Mouse (Mus musculus): Measurements from ENCODE around the gene Slc8a1. TPM values are rescaled to one million over a fixed set of nuclear protein-coding genes. Genes with fewer than 3 reads are reported as not detected.

The Slc8a1 gene
- polyA plus RNA-seq, 2 experiments = 0.42 to 0.65 TPM

GRCm38 (mm10) chr17:81750664-81751063 is 12.5 kb upstream of the Slc8a1 start:
- Histone ChIP-seq H3K36me3 (replicated peaks; ENCODE audit: control insufficient read depth, insufficient read depth, low read depth) (no peaks in the 10 kb centered on the region), H3K9ac (replicated peaks) (no peak overlapping the region), H3K9me3 (ENCODE audit: control insufficient read depth, low read length) (no peaks in the 10 kb centered on the region), H3K4me2 (ENCODE audit: low read depth) (no peak overlapping the region), H3K4me1 (replicated peaks; ENCODE audit: control insufficient read depth in 2 of 2, insufficient read depth in 2 of 2, low read length in 1 of 2) (no peaks in the 10 kb centered on the region), H3K4me3 (ENCODE audit: insufficient read depth in 1 of 2, low read depth in 2 of 2, low read length in 2 of 2) (no peak overlapping the region), H3K27ac (no peak overlapping the region), H3K27me3 (ENCODE audit: control insufficient read depth, insufficient read depth, low read length) (no peaks in the 10 kb centered on the region)
- WGBS (ENCODE audit: insufficient replicate concordance) = 54% methylated on average over 2 of the region's 2 CpGs
- no peak for TF ChIP-seq CTCF (IDR thresholded peaks at IDR 0.05; ENCODE audit: low read depth)
- TF ChIP-seq EP300 (IDR thresholded peaks at IDR 0.05; ENCODE audit: low read depth) = no peak
- DNase-seq (ENCODE audit: low read depth in 3 of 3, low spot score in 3 of 3) (no peak), ATAC-seq (ENCODE audit: insufficient read depth) (no peak)

GRCm38 (mm10) chr17:81743034-81743433 is 4.9 kb upstream of the Slc8a1 start:
- WGBS (ENCODE audit: insufficient replicate concordance) = 58% methylated on average over 2 of the region's 2 CpGs

GRCm38 (mm10) chr17:81740576-81740975 is 2.4 kb upstream of the Slc8a1 start:
- ATAC-seq (ENCODE audit: insufficient read depth) (no peak), DNase-seq (ENCODE audit: low read depth in 3 of 3, low spot score in 3 of 3) (no peak)
- Histone ChIP-seq H3K4me2 (ENCODE audit: low read depth) (no peak overlapping the region), H3K4me1 (replicated peaks; ENCODE audit: control insufficient read depth in 2 of 2, insufficient read depth in 2 of 2, low read length in 1 of 2) (no peaks in the 10 kb centered on the region), H3K4me3 (ENCODE audit: insufficient read depth in 1 of 2, low read depth in 2 of 2, low read length in 2 of 2) (no peak overlapping the region), H3K36me3 (replicated peaks; ENCODE audit: control insufficient read depth, insufficient read depth, low read depth) (no peaks in the 10 kb centered on the region), H3K27me3 (ENCODE audit: control insufficient read depth, insufficient read depth, low read length) (no peaks in the 10 kb centered on the region), H3K9me3 (ENCODE audit: control insufficient read depth, low read length) (no peaks in the 10 kb centered on the region), H3K9ac (replicated peaks) (no peak overlapping the region), H3K27ac (no peak overlapping the region)
- TF ChIP-seq EP300 (IDR thresholded peaks at IDR 0.05; ENCODE audit: low read depth) (no peak), CTCF (IDR thresholded peaks at IDR 0.05; ENCODE audit: low read depth) (no peak)
- WGBS (ENCODE audit: insufficient replicate concordance) = 63% methylated on average over 6 of the region's 6 CpGs

More at GRCm38 (mm10) chr17:81743034-81743433, 4.9 kb upstream of the Slc8a1 start:
- DNase-seq (ENCODE audit: low read depth in 3 of 3, low spot score in 3 of 3) = no peak
- TF ChIP-seq EP300 (IDR thresholded peaks at IDR 0.05; ENCODE audit: low read depth) (no peak), CTCF (IDR thresholded peaks at IDR 0.05; ENCODE audit: low read depth) (no peak)
- H3K27ac ChIP-seq = no peak overlapping the region
- no peak overlapping the region for H3K4me3 ChIP-seq (ENCODE audit: insufficient read depth in 1 of 2, low read depth in 2 of 2, low read length in 2 of 2)
- no peak overlapping the region for H3K9ac ChIP-seq (replicated peaks)
- no peaks in the 10 kb centered on the region for H3K36me3 ChIP-seq (replicated peaks; ENCODE audit: control insufficient read depth, insufficient read depth, low read depth)
- H3K4me2 ChIP-seq (ENCODE audit: low read depth) = no peak overlapping the region
- no peaks in the 10 kb centered on the region for H3K9me3 ChIP-seq (ENCODE audit: control insufficient read depth, low read length)
- H3K27me3 ChIP-seq (ENCODE audit: control insufficient read depth, insufficient read depth, low read length) = no peaks in the 10 kb centered on the region
- H3K4me1 ChIP-seq (replicated peaks; ENCODE audit: control insufficient read depth in 2 of 2, insufficient read depth in 2 of 2, low read length in 1 of 2) = no peaks in the 10 kb centered on the region
- no peak for ATAC-seq (ENCODE audit: insufficient read depth)

GRCm38 (mm10) chr17:81737779-81738178 is 398 bp downstream of the Slc8a1 start:
- H3K27me3 ChIP-seq (ENCODE audit: control insufficient read depth, insufficient read depth, low read length) = no peaks in the 10 kb centered on the region
- 49% methylated on average over 2 of the region's 2 CpGs for WGBS (ENCODE audit: insufficient replicate concordance)
- ATAC-seq (ENCODE audit: insufficient read depth) = no peak
- no peaks in the 10 kb centered on the region for H3K9me3 ChIP-seq (ENCODE audit: control insufficient read depth, low read length)
- H3K27ac ChIP-seq = no peak overlapping the region
- H3K9ac ChIP-seq (replicated peaks) = no peak overlapping the region
- no peaks in the 10 kb centered on the region for H3K4me1 ChIP-seq (replicated peaks; ENCODE audit: control insufficient read depth in 2 of 2, insufficient read depth in 2 of 2, low read length in 1 of 2)
- DNase-seq (ENCODE audit: low read depth in 3 of 3, low spot score in 3 of 3) = no peak
- H3K4me2 ChIP-seq (ENCODE audit: low read depth) = no peak overlapping the region
- TF ChIP-seq CTCF (IDR thresholded peaks at IDR 0.05; ENCODE audit: low read depth) (no peak), EP300 (IDR thresholded peaks at IDR 0.05; ENCODE audit: low read depth) (no peak)
- H3K36me3 ChIP-seq (replicated peaks; ENCODE audit: control insufficient read depth, insufficient read depth, low read depth) = no peaks in the 10 kb centered on the region
- H3K4me3 ChIP-seq (ENCODE audit: insufficient read depth in 1 of 2, low read depth in 2 of 2, low read length in 2 of 2) = no peak overlapping the region

GRCm38 (mm10) chr17:81737309-81737708 is 868 bp downstream of the Slc8a1 start:
- Histone ChIP-seq H3K4me1 (replicated peaks; ENCODE audit: control insufficient read depth in 2 of 2, insufficient read depth in 2 of 2, low read length in 1 of 2) (no peaks in the 10 kb centered on the region), H3K4me3 (ENCODE audit: insufficient read depth in 1 of 2, low read depth in 2 of 2, low read length in 2 of 2) (no peak overlapping the region), H3K9ac (replicated peaks) (no peak overlapping the region), H3K36me3 (replicated peaks; ENCODE audit: control insufficient read depth, insufficient read depth, low read depth) (no peaks in the 10 kb centered on the region), H3K27ac (no peak overlapping the region), H3K9me3 (ENCODE audit: control insufficient read depth, low read length) (no peaks in the 10 kb centered on the region), H3K27me3 (ENCODE audit: control insufficient read depth, insufficient read depth, low read length) (no peaks in the 10 kb centered on the region), H3K4me2 (ENCODE audit: low read depth) (no peak overlapping the region)
- no peak for ATAC-seq (ENCODE audit: insufficient read depth)
- TF ChIP-seq CTCF (IDR thresholded peaks at IDR 0.05; ENCODE audit: low read depth) (no peak), EP300 (IDR thresholded peaks at IDR 0.05; ENCODE audit: low read depth) (no peak)
- WGBS (ENCODE audit: insufficient replicate concordance) = 63% methylated on average over 4 of the region's 4 CpGs
- no peak for DNase-seq (ENCODE audit: low read depth in 3 of 3, low spot score in 3 of 3)
